Mouse (Mus musculus) megakaryocyte, embryonic 14.5 days (primary cell): Measurements from ENCODE around the gene 2900026A02Rik.

ENCODE experiments used
- FLI1 ChIP-seq: IDR thresholded peaks from 2 replicates; pipeline ENCODE4 v1.6.1; 2012; ENCODE audit warnings: low read length, inconsistent platforms, mixed read lengths
- GATA1 ChIP-seq: IDR thresholded peaks from 3 replicates; pipeline ENCODE4 v1.6.1; 2012; ENCODE audit warnings: mixed read lengths, low read length, inconsistent platforms, borderline replicate concordance

GRCm38 (mm10) chr5:113041567-113042071, 179.4 kb downstream of the 2900026A02Rik start:
- TF ChIP-seq GATA1, result no peak
- no peak for TF ChIP-seq FLI1
